Mouse (Mus musculus): ENCODE measurements around the gene Cfap58. TPM values are rescaled to one million over a fixed set of nuclear protein-coding genes. Genes with fewer than 3 reads are reported as not detected.

Gene Cfap58
- total and polyA plus RNA-seq, 3 experiments, result 0.02 to 2.1 (median 1.9) TPM

- Histone ChIP-seq H3K9ac (ENCODE audit: low read depth, low read length) (no peak overlapping the region), H3K4me3 (no peak overlapping the region), H3K27ac (no peak overlapping the region), H3K4me1 (ENCODE audit: control insufficient read depth, insufficient read depth, low read length) (no peaks in the 10 kb centered on the region), H3K27me3 (ENCODE audit: control insufficient read depth, insufficient read depth, low read length) (no peaks in the 10 kb centered on the region), H3K79me2 (replicated peaks; ENCODE audit: control insufficient read depth, insufficient read depth, low read length) (no peaks in the 10 kb centered on the region), H3K36me3 (ENCODE audit: control insufficient read depth, insufficient read depth, low read length) (no peaks in the 10 kb centered on the region)
- DNase-seq, result no peak
- 90% methylated on average over 4 of the region's 4 CpGs for WGBS
- intact Hi-C loops (cut with DNase I), result no loop called here
- TF ChIP-seq EP300 (IDR thresholded peaks at IDR 0.05; ENCODE audit: insufficient read depth, low read depth, low read length) (no peak), POLR2A (IDR thresholded peaks at IDR 0.05; ENCODE audit: insufficient read depth, low read depth, low read length) (no peak), CTCF (IDR thresholded peaks at IDR 0.05) (no peak)
Measured at GRCm38 (mm10) chr19:48081456-48081855, 144.0 kb downstream of the Cfap58 start.

Small RNA genes lying within 50 kb of the gene (microRNA-seq; reads per million reads assigned to microRNA genes)
- gene Gm22240, result 0 reads per million in 2 experiments

Other genes starting within 250 kb of the Cfap58 start
- under 1 TPM in 1 of 2 experiments, not detected in 1; 0.18 TPM for gene Col17a1, start 245.6 kb upstream of the Cfap58 start, total RNA-seq (2021)
- gene Col17a1, start 245.6 kb upstream of the Cfap58 start, polyA plus RNA-seq (2012; rRNA removed), result 0.03 and 0.37 TPM in 2 replicates
- gene Sfr1, start 206.0 kb upstream of the Cfap58 start, total RNA-seq (2021), result 10 to 100 TPM; 62.8 to 67.7 TPM
- gene Sfr1, start 206.0 kb upstream of the Cfap58 start, polyA plus RNA-seq (2012; rRNA removed), result 56.1 and 83.0 TPM in 2 replicates
- 100 to 1,000 TPM; 148 to 191 TPM for gene Gsto1, start 82.7 kb upstream of the Cfap58 start, total RNA-seq (2021)
- gene Gsto1, start 82.7 kb upstream of the Cfap58 start, polyA plus RNA-seq (2012; rRNA removed), result 152 and 158 TPM in 2 replicates
- 1 to 10 TPM; 2.6 to 2.7 TPM for gene Gsto2, start 72.1 kb upstream of the Cfap58 start, total RNA-seq (2021)
- gene Gsto2, start 72.1 kb upstream of the Cfap58 start, polyA plus RNA-seq (2012; rRNA removed), result 1.4 and 1.6 TPM in 2 replicates
- gene Cfap43, start 18.4 kb upstream of the Cfap58 start, total RNA-seq (2021), result not detected
- 0.26 and 0.86 TPM in 2 replicates for gene Cfap43, start 18.4 kb upstream of the Cfap58 start, polyA plus RNA-seq (2012; rRNA removed)
- gene Itprip, start 18.4 kb upstream of the Cfap58 start, total RNA-seq (2021), result 10 to 100 TPM in 1 of 2 experiments, 1 to 10 TPM in 1; 8.5 to 11.7 TPM
- gene Itprip, start 18.4 kb upstream of the Cfap58 start, polyA plus RNA-seq (2012; rRNA removed), result 8.1 and 8.6 TPM in 2 replicates